Mouse (Mus musculus): ENCODE measurements at regions not wholly inside any gene's neighbourhood (a gene's known extent, or its start where the extent isn't known, plus 50 kb on each side); places are given as distances from the start of the nearest gene placed in this dataset.
A peak's percentile ranks its signal among the peaks of the same experiment; 100 is the strongest.

DNA sequence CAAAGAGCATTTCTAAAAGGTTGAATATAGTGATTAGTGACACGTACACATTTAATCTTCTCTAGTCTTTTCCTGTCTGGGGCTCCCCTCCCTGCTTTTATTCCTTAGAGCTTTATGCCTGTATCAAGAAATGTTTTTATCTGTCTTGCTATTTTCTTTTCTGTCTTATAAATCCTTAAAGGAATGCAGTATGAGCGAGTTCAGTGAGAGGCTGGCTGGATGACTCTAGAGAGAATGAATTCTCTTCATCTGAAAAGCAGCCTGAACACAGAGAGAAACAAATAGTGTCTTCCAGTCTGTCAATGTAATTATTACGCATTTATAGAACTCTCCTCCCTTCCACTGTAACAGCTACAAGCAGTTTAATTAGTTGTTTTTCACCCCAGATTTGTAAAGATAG is 417.9 kb downstream of the Brinp1 start:
- no peaks in the 10 kb centered on the region for H3K27me3 ChIP-seq
- no peak overlapping the region for H3K27ac ChIP-seq
- no peak overlapping the region for H3K9ac ChIP-seq
- 31% methylated on average over 3 of the region's 3 CpGs for WGBS
- 0 out of 2 replicates have a peak, but pooled peaks cover 8% of the 10 kb centered on the region for H3K4me1 ChIP-seq
- H3K9me3 ChIP-seq (replicated peaks), result no peaks in the 10 kb centered on the region
- no peaks in the 10 kb centered on the region for H3K36me3 ChIP-seq (ENCODE audit: poor library complexity, severe bottlenecking)
- no peak overlapping the region for H3K4me2 ChIP-seq
- H3K4me3 ChIP-seq, result no peak overlapping the region
- 0 out of 2 replicates have a peak, but pooled peaks have one; percentile 30 for ATAC-seq

DNA sequence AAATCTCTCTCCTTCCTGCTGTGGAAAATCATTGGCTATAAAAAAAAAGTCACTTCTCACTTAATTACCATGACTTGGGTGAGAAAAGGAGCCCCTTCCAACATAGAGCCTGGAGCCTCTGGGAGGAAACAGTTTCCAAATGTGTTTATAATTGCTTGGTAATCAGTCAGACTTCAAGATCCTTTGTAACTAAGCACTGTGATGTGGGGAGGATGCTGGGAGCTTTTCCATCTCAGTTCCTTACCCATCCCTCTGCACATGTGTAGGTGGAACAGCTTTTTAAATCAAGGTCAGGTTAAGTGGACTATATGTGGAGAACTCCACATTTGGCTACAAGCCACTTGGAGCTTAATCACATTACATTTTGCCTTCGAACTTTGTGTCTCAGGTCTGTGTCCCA is 418.4 kb downstream of the Brinp1 start:
- Histone ChIP-seq H3K9ac (no peak overlapping the region), H3K4me1 (0 out of 2 replicates have a peak, but pooled peaks cover 8% of the 10 kb centered on the region), H3K4me3 (no peak overlapping the region), H3K27ac (no peak overlapping the region), H3K4me2 (no peak overlapping the region), H3K27me3 (no peaks in the 10 kb centered on the region), H3K36me3 (ENCODE audit: poor library complexity, severe bottlenecking) (no peaks in the 10 kb centered on the region), H3K9me3 (replicated peaks) (no peaks in the 10 kb centered on the region)
- WGBS, result 39% methylated on average over 1 of the region's 1 CpGs
- ATAC-seq, result peak; percentile 45; the same call in 1 of the 2 replicates

DNA sequence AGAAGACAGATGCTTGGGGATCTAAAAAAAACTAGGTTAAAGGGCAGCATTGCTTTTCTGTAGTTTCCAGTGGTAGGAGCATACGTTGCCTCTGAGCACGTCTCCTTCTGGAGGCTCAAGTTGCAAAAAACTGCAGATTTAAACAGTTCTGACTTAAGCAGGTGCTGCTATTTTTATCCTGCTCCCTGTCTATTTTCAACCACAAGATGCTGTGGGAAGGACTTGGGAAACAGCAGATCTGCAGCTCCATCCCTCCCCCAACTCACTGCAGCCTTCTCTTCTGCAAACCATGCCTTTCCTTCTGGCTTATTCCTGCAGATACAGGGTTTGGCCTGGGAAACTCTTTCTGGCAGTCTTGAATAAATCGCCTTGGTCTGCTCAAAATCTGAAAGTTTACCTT is 422.1 kb downstream of the Brinp1 start:
- no peak for ATAC-seq
- no peak overlapping the region for H3K4me2 ChIP-seq
- H3K9me3 ChIP-seq (replicated peaks), result no peaks in the 10 kb centered on the region
- H3K9ac ChIP-seq, result no peak overlapping the region
- H3K36me3 ChIP-seq (ENCODE audit: poor library complexity, severe bottlenecking), result no peaks in the 10 kb centered on the region
- 0 out of 2 replicates have a peak, but pooled peaks cover 8% of the 10 kb centered on the region for H3K4me1 ChIP-seq
- 86% methylated on average over 3 of the region's 3 CpGs for WGBS
- no peak overlapping the region for H3K27ac ChIP-seq
- H3K27me3 ChIP-seq, result no peaks in the 10 kb centered on the region
- no peak overlapping the region for H3K4me3 ChIP-seq

DNA sequence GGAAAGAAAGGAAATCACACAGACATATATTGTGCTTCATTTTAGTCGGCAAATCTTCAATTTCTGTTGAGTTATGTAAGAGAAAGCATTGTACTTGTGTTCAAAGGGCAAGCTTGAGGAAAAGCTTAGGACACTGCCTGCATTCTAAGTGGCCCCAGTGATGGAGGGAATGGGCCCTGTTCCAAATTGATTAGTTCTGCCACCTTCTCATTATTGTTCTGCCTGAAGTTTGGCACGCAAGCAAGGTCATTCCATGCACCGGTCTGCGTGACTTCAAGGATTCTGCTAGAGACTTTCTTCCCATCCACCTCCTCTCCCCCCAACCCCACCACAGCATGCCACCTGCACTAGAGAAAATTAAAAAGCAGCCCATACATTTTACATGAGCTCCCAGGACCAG is 466.2 kb downstream of the Brinp1 start:
- Histone ChIP-seq H3K27me3 (no peaks in the 10 kb centered on the region), H3K4me2 (no peak overlapping the region), H3K4me3 (no peak overlapping the region), H3K9me3 (replicated peaks) (no peaks in the 10 kb centered on the region), H3K36me3 (ENCODE audit: poor library complexity, severe bottlenecking) (no peaks in the 10 kb centered on the region), H3K4me1 (no peaks in the 10 kb centered on the region), H3K9ac (no peak overlapping the region), H3K27ac (no peak overlapping the region)
- WGBS, result 66% methylated on average over 4 of the region's 4 CpGs
- ATAC-seq, result no peak

DNA sequence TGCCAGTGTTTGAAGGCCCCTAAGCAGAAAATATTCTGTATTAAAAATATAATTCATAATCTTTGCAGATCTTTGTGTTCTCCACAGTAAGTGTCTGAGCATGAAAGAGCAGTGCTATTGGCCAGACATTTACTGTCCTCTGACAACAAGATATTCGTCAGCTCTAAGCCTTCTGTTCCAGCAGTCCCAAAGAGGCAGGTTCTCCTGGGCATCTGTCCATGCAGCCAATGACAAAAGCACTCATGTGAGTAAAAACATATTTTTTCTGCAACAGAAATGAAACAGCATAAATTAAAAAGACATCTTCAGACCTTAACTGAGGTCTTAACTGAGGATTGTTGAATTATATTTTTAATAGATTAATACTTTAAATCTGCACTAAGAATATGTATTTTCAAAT is 467.3 kb downstream of the Brinp1 start:
- Histone ChIP-seq H3K4me3 (no peak overlapping the region), H3K36me3 (ENCODE audit: poor library complexity, severe bottlenecking) (no peaks in the 10 kb centered on the region), H3K27ac (no peak overlapping the region), H3K4me1 (no peaks in the 10 kb centered on the region), H3K9ac (no peak overlapping the region), H3K27me3 (no peaks in the 10 kb centered on the region), H3K4me2 (no peak overlapping the region), H3K9me3 (replicated peaks) (no peaks in the 10 kb centered on the region)
- 83% methylated on average over 1 of the region's 1 CpGs for WGBS
- no peak for ATAC-seq

DNA sequence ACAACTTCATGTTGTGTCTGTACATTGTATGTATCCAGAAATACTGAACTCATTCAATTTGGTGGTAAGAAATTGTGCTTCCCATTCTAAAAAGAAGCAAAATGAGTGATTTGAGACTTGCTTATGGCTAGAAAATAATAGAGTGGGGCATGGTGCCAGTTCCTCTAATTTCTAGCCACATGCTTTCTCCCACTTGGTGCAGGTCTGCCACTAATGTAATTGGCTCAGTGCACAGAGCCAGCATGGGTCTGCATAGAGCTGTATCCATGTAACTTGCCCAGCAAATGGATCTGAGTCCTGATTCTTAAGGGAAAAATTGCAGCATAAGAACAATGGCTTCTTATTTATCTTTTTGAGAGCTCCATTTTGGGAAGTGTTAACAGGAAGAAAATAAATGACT is 492.4 kb downstream of the Brinp1 start:
- no peaks in the 10 kb centered on the region for H3K9me3 ChIP-seq (replicated peaks)
- no peaks in the 10 kb centered on the region for H3K27me3 ChIP-seq
- no peaks in the 10 kb centered on the region for H3K36me3 ChIP-seq (ENCODE audit: poor library complexity, severe bottlenecking)
- H3K4me2 ChIP-seq, result no peak overlapping the region
- H3K9ac ChIP-seq, result no peak overlapping the region
- no peak overlapping the region for H3K27ac ChIP-seq
- ATAC-seq, result peak; percentile 68; the same call in 1 of the 2 replicates
- H3K4me3 ChIP-seq, result no peak overlapping the region
- 0 out of 2 replicates have a peak, but pooled peaks cover 4% of the 10 kb centered on the region for H3K4me1 ChIP-seq

DNA sequence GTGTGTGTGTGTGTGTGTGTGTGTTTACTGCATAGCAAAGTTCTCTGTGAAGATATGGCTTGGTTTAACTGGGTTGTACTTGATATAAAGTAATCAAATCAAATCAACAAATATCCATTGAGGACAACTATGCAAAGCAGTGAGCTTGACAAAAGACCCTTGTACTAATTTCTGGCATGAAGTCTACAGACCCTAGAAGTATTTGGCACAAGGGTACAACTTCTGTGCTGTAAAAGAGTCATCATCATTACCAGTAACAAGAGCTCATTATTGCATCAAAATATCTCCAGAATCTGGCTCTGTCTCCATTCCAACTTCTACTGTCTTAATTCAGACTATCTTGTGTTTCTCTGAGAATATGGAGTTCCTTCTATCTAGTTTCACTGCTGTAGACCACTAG is 538.2 kb downstream of the Brinp1 start:
- Histone ChIP-seq H3K4me3 (no peak overlapping the region), H3K27ac (no peak overlapping the region), H3K9me3 (replicated peaks) (no peaks in the 10 kb centered on the region), H3K4me2 (no peak overlapping the region), H3K4me1 (no peaks in the 10 kb centered on the region), H3K27me3 (no peaks in the 10 kb centered on the region), H3K36me3 (ENCODE audit: poor library complexity, severe bottlenecking) (no peaks in the 10 kb centered on the region), H3K9ac (no peak overlapping the region)
- ATAC-seq, result 0 out of 2 replicates have a peak, but pooled peaks have one; percentile 45

DNA sequence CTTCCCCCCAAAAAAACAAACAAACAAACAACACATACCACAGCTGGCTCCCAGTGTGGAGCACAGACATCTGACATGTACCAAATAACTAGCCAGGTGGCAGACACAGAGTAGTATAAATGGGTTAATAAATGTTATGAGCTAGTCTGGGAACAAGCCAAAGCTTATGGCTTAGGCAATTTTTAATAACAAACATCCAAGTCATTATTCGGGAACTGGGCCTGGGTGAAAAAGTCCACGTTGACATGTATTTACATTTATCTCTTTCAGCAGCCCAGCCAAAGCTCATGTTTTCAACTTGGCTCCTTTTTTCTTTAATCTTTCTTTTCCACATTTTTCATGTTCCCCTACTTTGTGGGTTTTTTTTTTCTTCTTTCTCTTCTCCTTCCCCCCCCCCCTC is 543.4 kb downstream of the Brinp1 start:
- Histone ChIP-seq H3K36me3 (ENCODE audit: poor library complexity, severe bottlenecking) (no peaks in the 10 kb centered on the region), H3K4me2 (no peak overlapping the region), H3K9ac (no peak overlapping the region), H3K4me1 (no peaks in the 10 kb centered on the region), H3K27ac (no peak overlapping the region), H3K4me3 (no peak overlapping the region), H3K9me3 (replicated peaks) (no peaks in the 10 kb centered on the region), H3K27me3 (no peaks in the 10 kb centered on the region)
- ATAC-seq, result no peak
- 94% methylated on average over 2 of the region's 2 CpGs for WGBS

DNA sequence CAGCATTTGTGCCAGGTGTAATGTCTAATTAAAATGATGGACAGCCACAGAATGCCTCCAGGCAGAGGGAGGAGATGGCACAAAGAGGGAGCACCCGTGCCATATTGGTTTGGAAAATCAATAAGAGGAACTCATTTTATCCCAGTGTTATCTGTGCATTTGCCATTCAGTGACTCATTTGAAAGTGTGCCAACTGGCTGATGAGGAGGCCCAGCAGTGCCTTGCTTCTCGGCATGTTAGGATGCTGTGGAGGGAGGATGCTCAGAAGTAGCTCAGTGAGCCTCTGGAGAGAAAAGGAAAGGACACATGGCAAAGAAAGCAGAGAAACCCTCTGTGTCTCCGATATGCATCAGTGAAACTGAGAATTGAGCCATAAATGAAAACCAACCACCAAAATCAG is 549.8 kb downstream of the Brinp1 start:
- no peak overlapping the region for H3K9ac ChIP-seq
- H3K27ac ChIP-seq, result no peak overlapping the region
- H3K4me1 ChIP-seq, result no peaks in the 10 kb centered on the region
- no peak overlapping the region for H3K4me2 ChIP-seq
- no peaks in the 10 kb centered on the region for H3K27me3 ChIP-seq
- WGBS, result 68% methylated on average over 3 of the region's 3 CpGs
- no peak overlapping the region for H3K4me3 ChIP-seq
- H3K36me3 ChIP-seq (ENCODE audit: poor library complexity, severe bottlenecking), result no peaks in the 10 kb centered on the region
- no peak for ATAC-seq
- no peaks in the 10 kb centered on the region for H3K9me3 ChIP-seq (replicated peaks)

DNA sequence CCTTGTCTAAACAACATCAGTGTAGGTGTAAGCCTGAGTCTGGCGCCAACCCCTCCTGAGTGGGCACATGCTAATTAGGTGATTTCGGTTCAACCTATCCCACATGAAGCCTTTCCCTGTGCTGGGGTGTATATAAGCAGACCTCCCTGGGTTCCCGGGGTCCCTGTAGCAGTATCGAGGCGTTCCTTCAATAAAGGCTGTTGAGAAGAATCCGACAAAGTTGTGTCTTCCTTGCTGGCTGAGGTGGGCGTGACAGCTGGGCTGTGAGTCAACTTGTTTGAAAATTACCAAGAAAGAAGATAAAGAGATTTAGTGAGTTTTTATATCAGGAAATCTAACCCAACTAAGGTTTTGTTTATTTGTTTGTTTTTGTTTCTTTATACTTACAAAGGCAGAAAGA is 567.1 kb downstream of the Brinp1 start:
- no peak for ATAC-seq
- 94% methylated on average over 7 of the region's 7 CpGs for WGBS

DNA sequence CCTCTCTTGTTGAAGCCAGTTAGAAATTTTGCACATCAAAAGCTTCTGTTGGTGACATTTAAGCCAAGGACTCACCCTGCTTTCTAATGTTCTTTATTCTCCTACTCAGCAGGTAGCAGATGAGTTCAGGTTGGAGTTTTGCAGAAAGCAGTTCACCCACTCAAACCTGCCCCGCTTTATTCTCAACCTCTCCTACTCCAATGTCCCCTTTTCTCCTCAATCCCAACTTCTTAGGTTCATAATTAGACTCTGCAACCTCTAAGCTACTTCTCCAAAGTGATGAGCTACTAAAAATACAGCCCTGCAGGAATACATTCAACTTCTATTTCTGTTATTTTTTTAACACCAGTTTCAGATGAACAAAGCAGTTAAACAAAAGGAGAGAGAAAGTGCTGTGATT is 572.2 kb downstream of the Brinp1 start:
- no peak overlapping the region for H3K4me3 ChIP-seq
- WGBS, result 50% methylated on average over 1 of the region's 1 CpGs
- no peaks in the 10 kb centered on the region for H3K9me3 ChIP-seq (replicated peaks)
- no peaks in the 10 kb centered on the region for H3K4me1 ChIP-seq
- ATAC-seq, result no peak
- H3K27me3 ChIP-seq, result no peaks in the 10 kb centered on the region
- H3K9ac ChIP-seq, result no peak overlapping the region
- H3K27ac ChIP-seq, result no peak overlapping the region
- no peaks in the 10 kb centered on the region for H3K36me3 ChIP-seq (ENCODE audit: poor library complexity, severe bottlenecking)
- H3K4me2 ChIP-seq, result no peak overlapping the region

More for the DNA sequence above, 567.1 kb downstream of the Brinp1 start:
- H3K4me2 ChIP-seq, result no peak overlapping the region
- no peaks in the 10 kb centered on the region for H3K4me1 ChIP-seq
- no peaks in the 10 kb centered on the region for H3K9me3 ChIP-seq (replicated peaks)
- no peaks in the 10 kb centered on the region for H3K36me3 ChIP-seq (ENCODE audit: poor library complexity, severe bottlenecking)
- no peak overlapping the region for H3K9ac ChIP-seq
- H3K4me3 ChIP-seq, result no peak overlapping the region
- no peaks in the 10 kb centered on the region for H3K27me3 ChIP-seq
- H3K27ac ChIP-seq, result no peak overlapping the region

DNA sequence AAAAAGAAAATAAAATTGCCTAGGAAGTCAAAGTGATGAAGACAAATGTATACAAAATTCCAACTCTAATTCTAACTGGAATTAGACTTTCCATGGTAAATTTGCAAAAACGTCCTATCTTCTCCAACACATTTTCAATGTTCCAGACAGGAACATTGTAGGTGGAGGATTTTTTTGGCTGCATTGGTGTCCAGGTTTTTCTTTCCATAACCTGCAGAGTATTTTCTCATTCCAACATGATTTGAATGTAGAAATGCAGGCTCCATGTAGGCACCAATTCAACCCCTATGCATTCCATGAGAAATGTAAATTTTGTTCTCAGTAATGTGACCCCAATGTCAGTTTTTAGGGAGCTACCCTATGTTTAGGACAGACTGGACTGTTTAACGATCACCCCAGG is 586.2 kb downstream of the Brinp1 start:
- 73% methylated on average over 2 of the region's 2 CpGs for WGBS
- Histone ChIP-seq H3K27ac (no peak overlapping the region), H3K4me2 (no peak overlapping the region), H3K27me3 (no peaks in the 10 kb centered on the region), H3K4me1 (no peaks in the 10 kb centered on the region), H3K9ac (no peak overlapping the region), H3K4me3 (no peak overlapping the region), H3K36me3 (ENCODE audit: poor library complexity, severe bottlenecking) (no peaks in the 10 kb centered on the region), H3K9me3 (replicated peaks) (no peaks in the 10 kb centered on the region)
- ATAC-seq, result no peak

DNA sequence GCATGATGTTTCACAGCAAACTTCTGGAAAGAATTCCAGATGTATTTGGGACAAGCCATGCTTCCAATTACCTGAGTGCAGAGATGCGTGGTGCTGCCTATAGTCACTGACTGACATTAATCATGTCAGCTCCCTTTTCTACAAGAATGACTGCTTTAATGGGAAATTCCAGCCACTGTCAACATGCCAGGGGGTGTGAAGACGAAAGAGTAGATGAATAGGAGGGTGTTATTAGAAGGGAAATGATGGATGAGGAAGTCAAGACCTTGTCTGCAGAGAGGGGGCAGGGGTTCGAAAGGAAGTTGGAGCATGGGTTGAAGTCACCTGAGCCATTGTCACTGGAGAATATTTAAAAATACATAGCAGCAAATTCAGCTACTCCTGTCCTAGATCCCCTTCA is 634.6 kb downstream of the Brinp1 start:
- Histone ChIP-seq H3K4me1 (no peaks in the 10 kb centered on the region), H3K9ac (no peak overlapping the region), H3K36me3 (ENCODE audit: poor library complexity, severe bottlenecking) (no peaks in the 10 kb centered on the region), H3K9me3 (replicated peaks) (no peaks in the 10 kb centered on the region), H3K27ac (no peak overlapping the region), H3K27me3 (no peaks in the 10 kb centered on the region), H3K4me2 (no peak overlapping the region), H3K4me3 (no peak overlapping the region)
- no peak for ATAC-seq
- 71% methylated on average over 3 of the region's 3 CpGs for WGBS
